Mouse (Mus musculus): ENCODE data around the gene Rmdn3. TPM values are rescaled to one million over a fixed set of nuclear protein-coding genes. Genes with fewer than 3 reads are reported as not detected.

Rmdn3 gene
- polyA plus RNA-seq, 1 experiment from 2014 or later, result 44.2 TPM

GRCm38 (mm10) chr2:119112438-119113112, 44.3 kb downstream of the Rmdn3 start, which contains the start of gene Rad51:
Gene Rad51 (plus strand): TSS chr2:119112793.
- DNase-seq (ENCODE audit: low spot score) (peak; percentile 92), ATAC-seq (replicated peaks; ENCODE audit: insufficient number of reproducible peaks, low FRiP score, low TSS enrichment, low read depth) (peak; percentile 88)
- WGBS, result under 1% methylated on average over 51 of the region's 51 CpGs
- Histone ChIP-seq H3K9ac (replicated peaks; ENCODE audit: low read length) (peak within 1 kb of the TSS; percentile 87), H3K4me3 (ENCODE audit: low read depth, low read length) (peak within 1 kb of the TSS; percentile 78), H3K4me2 (ENCODE audit: low read depth, low read length) (peak within 1 kb of the TSS; percentile 92), H3K27me3 (ENCODE audit: control insufficient read depth, insufficient read depth, low read length) (no peaks in the 10 kb centered on the region), H3K36me3 (replicated peaks; ENCODE audit: control insufficient read depth, insufficient read depth, low read depth, low read length) (no peaks in the 10 kb centered on the region), H3K27ac (replicated peaks; ENCODE audit: low read depth, low read length) (peak within 1 kb of the TSS; percentile 86), H3K9me3 (replicated peaks; ENCODE audit: control insufficient read depth, low read length) (no peaks in the 10 kb centered on the region), H3K4me1 (ENCODE audit: control insufficient read depth, insufficient read depth, low read length) (no peaks in the 10 kb centered on the region)

GRCm38 (mm10) chr2:119111060-119111459, 45.8 kb downstream of the Rmdn3 start:
- H3K36me3 ChIP-seq (replicated peaks; ENCODE audit: control insufficient read depth, insufficient read depth, low read depth, low read length), result no peaks in the 10 kb centered on the region
- WGBS, result 87% methylated on average over 3 of the region's 3 CpGs
- H3K4me3 ChIP-seq (ENCODE audit: low read depth, low read length), result no peak overlapping the region
- no peak overlapping the region for H3K27ac ChIP-seq (replicated peaks; ENCODE audit: low read depth, low read length)
- no peaks in the 10 kb centered on the region for H3K9me3 ChIP-seq (replicated peaks; ENCODE audit: control insufficient read depth, low read length)
- no peaks in the 10 kb centered on the region for H3K27me3 ChIP-seq (ENCODE audit: control insufficient read depth, insufficient read depth, low read length)
- H3K4me1 ChIP-seq (ENCODE audit: control insufficient read depth, insufficient read depth, low read length), result no peaks in the 10 kb centered on the region
- DNase-seq (ENCODE audit: low spot score) (no peak), ATAC-seq (replicated peaks; ENCODE audit: insufficient number of reproducible peaks, low FRiP score, low TSS enrichment, low read depth) (no peak)
- no peak overlapping the region for H3K9ac ChIP-seq (replicated peaks; ENCODE audit: low read length)
- no peak overlapping the region for H3K4me2 ChIP-seq (ENCODE audit: low read depth, low read length)

- no peak for ATAC-seq (replicated peaks; ENCODE audit: insufficient number of reproducible peaks, low FRiP score, low TSS enrichment, low read depth)
- no peak overlapping the region for H3K9ac ChIP-seq (replicated peaks; ENCODE audit: low read length)
- H3K4me3 ChIP-seq (ENCODE audit: low read depth, low read length), result no peak overlapping the region
- no peaks in the 10 kb centered on the region for H3K4me1 ChIP-seq (ENCODE audit: control insufficient read depth, insufficient read depth, low read length)
- H3K27ac ChIP-seq (replicated peaks; ENCODE audit: low read depth, low read length), result no peak overlapping the region
- H3K36me3 ChIP-seq (replicated peaks; ENCODE audit: control insufficient read depth, insufficient read depth, low read depth, low read length), result no peaks in the 10 kb centered on the region
- H3K27me3 ChIP-seq (ENCODE audit: control insufficient read depth, insufficient read depth, low read length), result no peaks in the 10 kb centered on the region
- no peak overlapping the region for H3K4me2 ChIP-seq (ENCODE audit: low read depth, low read length)
- 67% methylated on average over 4 of the region's 4 CpGs for WGBS
- no peaks in the 10 kb centered on the region for H3K9me3 ChIP-seq (replicated peaks; ENCODE audit: control insufficient read depth, low read length)
- peak; percentile 67 for DNase-seq (ENCODE audit: low spot score)
Measured at GRCm38 (mm10) chr2:119108554-119108953, 48.3 kb downstream of the Rmdn3 start.

DNA sequence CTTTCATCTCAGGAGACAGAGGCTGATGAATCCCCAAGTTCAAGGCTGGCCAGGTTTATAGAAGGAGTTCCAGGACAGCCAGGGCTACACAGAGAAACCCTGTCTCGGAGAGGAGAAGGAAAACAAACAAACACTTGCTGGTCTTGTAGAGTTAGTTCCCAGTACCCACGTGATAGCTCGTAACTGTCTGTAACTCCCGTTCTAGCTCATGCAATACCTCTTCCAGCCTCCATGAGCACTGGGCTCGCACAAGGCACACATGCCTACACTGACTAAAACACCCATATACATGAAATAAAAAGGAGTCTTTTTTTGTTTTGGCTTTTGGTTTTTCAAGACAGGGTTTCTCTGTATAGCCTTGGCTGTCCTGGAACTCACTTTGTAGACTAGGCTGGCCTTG, 50.3 kb downstream of the Rmdn3 start:
- no peak overlapping the region for H3K27ac ChIP-seq (replicated peaks; ENCODE audit: low read depth, low read length)
- no peak overlapping the region for H3K4me2 ChIP-seq (ENCODE audit: low read depth, low read length)
- H3K9ac ChIP-seq (replicated peaks; ENCODE audit: low read length), result no peak overlapping the region
- DNase-seq (ENCODE audit: low spot score) (no peak), ATAC-seq (replicated peaks; ENCODE audit: insufficient number of reproducible peaks, low FRiP score, low TSS enrichment, low read depth) (no peak)
- H3K9me3 ChIP-seq (replicated peaks; ENCODE audit: control insufficient read depth, low read length), result no peaks in the 10 kb centered on the region
- no peaks in the 10 kb centered on the region for H3K4me1 ChIP-seq (ENCODE audit: control insufficient read depth, insufficient read depth, low read length)
- no peaks in the 10 kb centered on the region for H3K36me3 ChIP-seq (replicated peaks; ENCODE audit: control insufficient read depth, insufficient read depth, low read depth, low read length)
- no peak overlapping the region for H3K4me3 ChIP-seq (ENCODE audit: low read depth, low read length)
- 81% methylated on average over 5 of the region's 5 CpGs for WGBS
- H3K27me3 ChIP-seq (ENCODE audit: control insufficient read depth, insufficient read depth, low read length), result no peaks in the 10 kb centered on the region

DNA sequence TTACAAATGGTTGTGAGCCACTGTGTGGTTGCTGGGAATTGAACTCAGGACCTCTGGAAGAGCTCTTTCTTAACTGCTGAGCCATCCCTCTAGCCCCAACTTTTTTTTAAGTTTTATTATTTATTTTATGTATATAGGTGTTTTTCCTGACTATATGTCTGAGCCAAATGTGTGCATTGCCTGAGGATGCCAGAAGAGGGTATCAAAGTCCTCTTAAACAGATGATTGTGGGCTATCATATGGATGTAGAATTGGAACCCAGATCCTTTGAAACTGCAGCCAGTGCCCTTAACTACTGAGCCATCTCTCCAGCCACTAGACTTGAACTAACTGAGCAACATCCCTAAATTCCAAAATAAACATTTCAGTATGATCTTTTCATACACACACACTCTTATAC, 55.3 kb downstream of the Rmdn3 start:
- H3K4me1 ChIP-seq (ENCODE audit: control insufficient read depth, insufficient read depth, low read length), result no peaks in the 10 kb centered on the region

More for the DNA sequence above, 55.3 kb downstream of the Rmdn3 start:
- H3K4me3 ChIP-seq (ENCODE audit: low read depth, low read length), result no peak overlapping the region
- H3K9me3 ChIP-seq (replicated peaks; ENCODE audit: control insufficient read depth, low read length), result no peaks in the 10 kb centered on the region
- H3K9ac ChIP-seq (replicated peaks; ENCODE audit: low read length), result no peak overlapping the region
- H3K27ac ChIP-seq (replicated peaks; ENCODE audit: low read depth, low read length), result no peak overlapping the region
- ATAC-seq (replicated peaks; ENCODE audit: insufficient number of reproducible peaks, low FRiP score, low TSS enrichment, low read depth), result no peak
- no peak for DNase-seq (ENCODE audit: low spot score)
- no peaks in the 10 kb centered on the region for H3K36me3 ChIP-seq (replicated peaks; ENCODE audit: control insufficient read depth, insufficient read depth, low read depth, low read length)
- H3K4me2 ChIP-seq (ENCODE audit: low read depth, low read length), result no peak overlapping the region
- H3K27me3 ChIP-seq (ENCODE audit: control insufficient read depth, insufficient read depth, low read length), result no peaks in the 10 kb centered on the region

Other genes starting within 250 kb of the Rmdn3 start
- gene Chst14, start 230.5 kb downstream of the Rmdn3 start, polyA plus RNA-seq (2014; fragmentation: Nextera tagmentation; extraction: Ambion mirVana), result 31.8 and 32.0 TPM in 2 replicates
- gene Ccdc32, start 127.6 kb downstream of the Rmdn3 start, polyA plus RNA-seq (2014; fragmentation: Nextera tagmentation; extraction: Ambion mirVana), result 22.6 and 26.4 TPM in 2 replicates
- gene Rpusd2, start 122.2 kb downstream of the Rmdn3 start, polyA plus RNA-seq (2014; fragmentation: Nextera tagmentation; extraction: Ambion mirVana), result 4.7 and 6.2 TPM in 2 replicates
- 40.8 and 43.2 TPM in 2 replicates for gene Knl1, start 109.9 kb downstream of the Rmdn3 start, polyA plus RNA-seq (2014; fragmentation: Nextera tagmentation; extraction: Ambion mirVana)
- gene Rad51, start 44.2 kb downstream of the Rmdn3 start, polyA plus RNA-seq (2014; fragmentation: Nextera tagmentation; extraction: Ambion mirVana), result 79.2 and 82.1 TPM in 2 replicates
- 2.9 and 6.4 TPM in 2 replicates for gene Gchfr, start 10.7 kb upstream of the Rmdn3 start, polyA plus RNA-seq (2014; fragmentation: Nextera tagmentation; extraction: Ambion mirVana)
- 0.31 and 0.41 TPM in 2 replicates for gene Gm14137, start 17.5 kb upstream of the Rmdn3 start, polyA plus RNA-seq (2014; fragmentation: Nextera tagmentation; extraction: Ambion mirVana)
- gene Zfyve19, start 51.6 kb upstream of the Rmdn3 start, polyA plus RNA-seq (2014; fragmentation: Nextera tagmentation; extraction: Ambion mirVana), result 44.3 and 46.1 TPM in 2 replicates
- gene Dnajc17, start 51.8 kb upstream of the Rmdn3 start, polyA plus RNA-seq (2014; fragmentation: Nextera tagmentation; extraction: Ambion mirVana), result 25.9 and 26.2 TPM in 2 replicates
- gene Ppp1r14d, start 72.9 kb upstream of the Rmdn3 start, polyA plus RNA-seq (2014; fragmentation: Nextera tagmentation; extraction: Ambion mirVana), result not detected in 2 replicates
- 8.9 and 9.8 TPM in 2 replicates for gene Spint1, start 80.3 kb upstream of the Rmdn3 start, polyA plus RNA-seq (2014; fragmentation: Nextera tagmentation; extraction: Ambion mirVana)
- 2.2 and 2.3 TPM in 2 replicates for gene Rhov, start 114.2 kb upstream of the Rmdn3 start, polyA plus RNA-seq (2014; fragmentation: Nextera tagmentation; extraction: Ambion mirVana)
- gene Vps18, start 131.7 kb upstream of the Rmdn3 start, polyA plus RNA-seq (2014; fragmentation: Nextera tagmentation; extraction: Ambion mirVana), result 9.2 and 9.6 TPM in 2 replicates
- 2.9 and 3.2 TPM in 2 replicates for gene Dll4, start 168.8 kb upstream of the Rmdn3 start, polyA plus RNA-seq (2014; fragmentation: Nextera tagmentation; extraction: Ambion mirVana)
- 0.34 and 0.46 TPM in 2 replicates for gene Chac1, start 194.2 kb upstream of the Rmdn3 start, polyA plus RNA-seq (2014; fragmentation: Nextera tagmentation; extraction: Ambion mirVana)

Measured in embryonic facial prominence, embryonic 11.5 days (tissue).